Mouse (Mus musculus) liver (tissue): ENCODE measurements around the gene H2afv.

ENCODE experiments used
- DNase-seq: peaks from one replicate; pipeline ENCODE4 v3.0.0-alpha.2; 2020; ENCODE audit warnings: mixed read lengths

H2afv gene

GRCm38 (mm10) chr11:6444077-6444853 is at the start of gene H2afv:
TSS of gene H2afv (minus strand) at chr11:6444443.
- peak; percentile 99 for DNase-seq

- peak; percentile 70 for DNase-seq
These were observed 45.7 kb upstream of the H2afv start for GRCm38 (mm10) chr11:6489691-6490503.

- DNase-seq = no peak
These were observed 45.0 kb upstream of the H2afv start for GRCm38 (mm10) chr11:6489257-6489656.

- DNase-seq = no peak
These were observed 43.9 kb upstream of the H2afv start for GRCm38 (mm10) chr11:6488041-6488684.

- no peak for DNase-seq
These were observed 43.3 kb upstream of the H2afv start for GRCm38 (mm10) chr11:6487496-6487895.

- no peak for DNase-seq
These were observed 42.7 kb upstream of the H2afv start for GRCm38 (mm10) chr11:6486916-6487315.

GRCm38 (mm10) chr11:6484244-6484959 is 40.2 kb upstream of the H2afv start:
- DNase-seq = no peak

- no peak for DNase-seq
These were observed 38.9 kb upstream of the H2afv start for GRCm38 (mm10) chr11:6483103-6483502.

GRCm38 (mm10) chr11:6481669-6482185 is 37.5 kb upstream of the H2afv start:
- no peak for DNase-seq

- DNase-seq = no peak
These were observed 36.6 kb upstream of the H2afv start for GRCm38 (mm10) chr11:6480681-6481405.

- DNase-seq = no peak
These were observed 35.9 kb upstream of the H2afv start for GRCm38 (mm10) chr11:6480191-6480590.

GRCm38 (mm10) chr11:6479231-6479630 is 35.0 kb upstream of the H2afv start:
- DNase-seq = no peak

- DNase-seq = no peak
These were observed 33.1 kb upstream of the H2afv start for GRCm38 (mm10) chr11:6477350-6477749.

GRCm38 (mm10) chr11:6476876-6477275 is 32.6 kb upstream of the H2afv start:
- DNase-seq = no peak

- DNase-seq = peak; percentile 94
These were observed 31.7 kb upstream of the H2afv start, which contains the start of gene Purb for GRCm38 (mm10) chr11:6475867-6476484. TSS of gene Purb (minus strand) at chr11:6475917.

GRCm38 (mm10) chr11:6474874-6475731 is 30.9 kb upstream of the H2afv start:
- DNase-seq = peak; percentile 64

- no peak for DNase-seq
These were observed 30.1 kb upstream of the H2afv start for GRCm38 (mm10) chr11:6474381-6474780.

GRCm38 (mm10) chr11:6472076-6472475 is 27.8 kb upstream of the H2afv start:
- no peak for DNase-seq

- no peak for DNase-seq
These were observed 27.2 kb upstream of the H2afv start for GRCm38 (mm10) chr11:6471493-6471892.

- no peak for DNase-seq
These were observed 26.8 kb upstream of the H2afv start for GRCm38 (mm10) chr11:6471054-6471453.
